Mouse (Mus musculus) megakaryocyte, adult 5-6 weeks (primary cell): ENCODE measurements around the gene Gne. TPM values are rescaled to one million over a fixed set of nuclear protein-coding genes. Genes with fewer than 3 reads are reported as not detected.

Source experiments
- ATAC-seq: 2 replicates; pipeline ENCODE4 v1.8.0; 2016; ENCODE audit warnings: mild to moderate bottlenecking, inconsistent platforms; ENCODE audit not compliant: poor library complexity, severe bottlenecking
- total RNA-seq, 2 experiments: library from RNA; stranded (forward) in 1 of 2; stranded (reverse) in 1 of 2; fragments of 153-499, 151-499 nt in 1 of 2; fragments of 221-1000, 200-1000 nt in 1 of 2; gene quantifications; 2 replicates each; pipeline versions ENCODE4 v1.2.3 to v1.2.4; 2015 to 2017

Gne gene
- total RNA-seq (2015) (12.1 and 15.8 TPM in 2 replicates), total RNA-seq (2017) (7.7 and 10.0 TPM in 2 replicates)

DNA sequence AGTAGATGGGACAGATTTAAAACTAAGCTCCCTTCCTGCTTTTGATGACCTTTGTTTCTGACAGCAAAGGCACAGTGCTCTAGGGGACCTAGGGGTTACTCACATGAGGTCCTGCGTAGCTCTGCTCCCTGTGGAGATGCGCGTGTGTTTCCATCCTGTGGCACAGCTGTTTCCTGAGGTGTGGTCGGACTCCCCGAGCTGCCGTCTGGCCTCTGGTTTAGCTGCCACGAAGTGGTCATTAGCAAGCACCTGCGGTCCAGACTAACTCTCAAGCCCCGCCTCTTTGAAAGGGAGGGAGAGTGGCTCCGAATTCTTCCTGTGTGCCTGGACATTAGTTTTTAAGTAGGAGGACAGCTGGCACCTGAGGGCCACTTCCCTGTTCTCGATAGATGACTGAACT, at the start of gene Gne:
Gene Gne, minus strand, starts transcription at position 233 of the 400 bp plus-strand sequence.
- peak; percentile 63 for ATAC-seq

DNA sequence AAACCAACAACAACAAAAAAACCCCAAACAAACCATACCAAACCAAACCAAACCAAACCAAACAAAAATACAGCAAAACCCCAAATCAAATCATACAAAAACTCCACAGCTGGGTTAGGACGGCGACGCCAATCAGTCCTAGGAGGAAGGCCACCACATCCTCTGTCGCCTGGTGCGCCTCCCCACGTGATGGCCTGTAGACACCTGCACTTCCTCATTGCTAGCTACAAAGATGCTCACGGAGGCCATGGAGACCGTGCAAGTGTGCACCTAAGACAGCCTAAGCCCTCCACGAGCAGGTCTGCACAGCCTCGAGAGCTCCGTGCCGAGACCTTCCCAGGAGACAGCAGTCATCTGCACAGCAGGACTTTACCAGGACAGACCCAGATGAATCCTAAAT, 42.8 kb upstream of the Gne start:
- ATAC-seq: peak; percentile 51; the same call in 1 of the 2 replicates

DNA sequence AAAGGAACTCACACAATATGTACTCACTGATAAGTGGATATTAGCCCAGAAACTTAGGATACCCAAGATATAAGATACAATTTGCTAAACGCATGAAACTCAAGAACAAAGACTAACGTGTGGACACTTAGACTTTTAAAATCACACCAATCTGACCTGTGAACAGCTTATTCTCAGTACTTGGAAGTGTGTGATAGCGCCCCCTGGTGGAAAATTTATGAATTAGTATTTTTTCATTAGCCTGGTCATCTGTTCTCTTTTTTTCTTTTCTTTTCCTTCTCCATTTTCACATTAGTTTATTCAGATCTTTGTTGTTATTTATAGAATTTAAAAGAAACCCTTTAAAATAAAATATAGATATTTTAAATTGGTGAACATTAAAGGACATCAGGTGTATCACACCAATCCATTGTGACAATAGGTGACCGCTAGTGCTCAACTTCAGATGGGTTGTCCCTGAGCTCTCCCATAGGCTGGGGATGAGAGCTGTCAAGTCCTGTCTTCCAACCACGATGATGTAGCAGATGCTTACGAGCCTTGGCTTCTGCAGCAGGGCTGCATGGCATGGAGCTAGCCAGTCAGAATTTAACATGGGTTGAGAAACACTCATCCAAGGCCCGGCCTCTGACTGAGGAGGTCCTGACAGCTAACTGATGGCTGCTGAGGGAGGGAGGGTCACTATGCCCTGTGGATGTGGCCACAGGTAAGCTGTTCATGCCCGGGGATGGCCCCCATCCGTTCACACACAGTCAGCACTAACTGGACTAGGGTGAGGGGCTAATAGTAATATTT, 35.6 kb upstream of the Gne start:
- ATAC-seq: no peak; the same call in 1 of the 2 replicates

DNA sequence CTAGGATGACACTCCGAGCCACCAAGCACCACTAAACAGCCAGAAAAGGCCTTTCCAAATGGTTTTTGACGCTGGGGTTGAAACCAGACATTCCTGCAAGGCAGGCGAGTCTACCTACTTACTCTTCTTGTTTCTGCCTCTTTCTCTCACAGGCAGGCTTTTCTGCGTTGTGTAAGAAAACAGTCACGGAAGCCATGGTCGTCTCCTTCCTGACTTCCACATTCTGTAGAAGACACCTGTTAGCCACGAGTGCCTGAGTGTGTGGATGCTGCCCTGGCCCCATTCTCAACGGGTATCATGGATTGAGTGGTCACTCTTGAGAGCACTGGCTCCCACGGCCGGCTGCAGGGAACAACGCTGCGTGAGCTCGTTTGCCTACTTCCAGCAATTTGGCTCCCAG, 31.1 kb upstream of the Gne start:
- no peak for ATAC-seq

- ATAC-seq: peak; percentile 82
Measured at GRCm38 (mm10) chr4:44113393-44114138, 29.6 kb upstream of the Gne start.

DNA sequence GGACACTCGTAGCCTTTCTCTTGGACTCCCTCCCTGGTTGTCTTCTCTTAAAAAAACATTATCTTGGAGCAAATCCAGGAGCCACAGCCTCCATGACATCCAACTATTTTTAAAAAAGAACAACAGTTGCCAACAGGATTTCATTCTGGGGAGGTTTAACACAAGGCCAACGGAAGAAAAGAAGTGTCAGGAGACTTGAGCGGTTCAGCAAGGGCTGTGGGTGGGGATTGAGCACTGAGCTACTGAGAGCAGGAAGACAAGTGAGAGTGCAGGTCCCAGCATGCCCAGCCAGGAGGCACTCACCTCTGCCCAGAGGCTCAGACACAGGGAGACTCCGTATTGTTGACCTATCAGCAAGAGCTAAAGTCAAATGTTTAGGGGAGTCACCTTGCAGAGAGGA, 28.8 kb upstream of the Gne start:
- no peak for ATAC-seq

GRCm38 (mm10) chr4:44110771-44111170, 26.8 kb upstream of the Gne start:
- ATAC-seq: no peak

DNA sequence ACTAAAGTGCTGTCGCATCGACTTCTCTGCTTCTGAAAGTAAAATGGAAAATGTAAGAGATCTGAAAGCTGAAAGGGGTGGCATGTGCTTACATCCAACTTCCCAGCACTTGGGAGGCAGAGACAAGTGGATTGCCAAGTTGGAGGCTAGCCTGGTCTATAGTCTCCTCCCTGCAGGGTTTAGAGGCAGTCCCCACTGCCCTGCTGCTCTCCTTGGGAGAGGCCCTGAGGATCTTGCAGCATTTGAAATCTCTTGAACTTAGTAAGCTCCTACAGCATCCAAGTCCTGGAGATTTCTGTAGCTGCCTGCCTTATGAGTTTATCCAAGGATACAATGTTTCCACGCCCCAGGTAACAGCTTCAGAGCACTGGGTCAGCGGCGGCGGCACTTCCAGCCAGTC, 24.3 kb upstream of the Gne start:
- ATAC-seq: no peak

- ATAC-seq: no peak
Measured at GRCm38 (mm10) chr4:44107339-44107738, 23.4 kb upstream of the Gne start.

DNA sequence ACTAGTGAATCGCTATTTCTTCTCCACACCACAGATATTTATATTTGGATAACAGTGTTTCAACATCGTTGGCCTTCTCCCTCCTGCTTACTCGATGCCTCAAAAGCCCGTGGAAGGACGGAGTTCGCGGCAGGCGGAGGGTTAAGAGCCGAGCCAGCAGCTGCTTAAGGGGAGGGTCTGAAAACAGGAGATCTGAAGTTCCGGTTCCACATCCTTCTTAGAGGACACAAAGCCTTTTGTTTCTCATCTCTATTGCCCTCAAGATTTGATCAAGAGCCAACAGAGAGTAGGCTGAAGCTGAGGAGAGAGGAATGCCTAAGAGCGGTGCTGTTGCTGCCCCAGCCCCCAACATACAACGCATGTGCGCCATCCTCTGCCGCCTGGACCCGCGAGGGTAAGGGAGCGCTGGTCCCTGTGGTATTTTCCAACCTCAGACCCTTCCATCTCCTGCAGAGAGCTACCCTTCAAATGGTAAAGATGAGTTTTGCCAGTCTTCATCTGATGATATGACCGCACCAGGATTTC, 22.4 kb upstream of the Gne start:
- no peak for ATAC-seq

GRCm38 (mm10) chr4:44104195-44104917, 20.4 kb upstream of the Gne start:
- no peak for ATAC-seq

DNA sequence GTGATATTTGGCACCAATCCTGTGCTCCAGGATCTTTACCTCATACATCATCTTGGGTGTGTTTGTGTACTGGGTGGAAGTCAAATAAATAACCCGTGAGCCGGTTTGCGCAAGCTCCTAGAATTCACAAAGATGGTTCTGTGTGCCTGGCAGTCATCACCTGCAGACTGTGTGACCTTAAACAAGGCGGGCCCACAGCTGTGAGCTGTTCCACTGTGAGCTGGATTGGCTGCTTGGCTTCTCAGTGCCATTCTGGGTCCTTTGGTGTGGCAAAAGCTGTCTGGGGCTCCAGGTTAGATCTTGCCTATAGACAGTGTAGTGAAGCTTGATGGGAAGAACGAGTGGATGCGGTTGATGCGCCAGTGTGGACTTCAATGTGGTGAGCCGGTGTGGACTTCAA, 19.6 kb upstream of the Gne start:
- ATAC-seq: no peak

DNA sequence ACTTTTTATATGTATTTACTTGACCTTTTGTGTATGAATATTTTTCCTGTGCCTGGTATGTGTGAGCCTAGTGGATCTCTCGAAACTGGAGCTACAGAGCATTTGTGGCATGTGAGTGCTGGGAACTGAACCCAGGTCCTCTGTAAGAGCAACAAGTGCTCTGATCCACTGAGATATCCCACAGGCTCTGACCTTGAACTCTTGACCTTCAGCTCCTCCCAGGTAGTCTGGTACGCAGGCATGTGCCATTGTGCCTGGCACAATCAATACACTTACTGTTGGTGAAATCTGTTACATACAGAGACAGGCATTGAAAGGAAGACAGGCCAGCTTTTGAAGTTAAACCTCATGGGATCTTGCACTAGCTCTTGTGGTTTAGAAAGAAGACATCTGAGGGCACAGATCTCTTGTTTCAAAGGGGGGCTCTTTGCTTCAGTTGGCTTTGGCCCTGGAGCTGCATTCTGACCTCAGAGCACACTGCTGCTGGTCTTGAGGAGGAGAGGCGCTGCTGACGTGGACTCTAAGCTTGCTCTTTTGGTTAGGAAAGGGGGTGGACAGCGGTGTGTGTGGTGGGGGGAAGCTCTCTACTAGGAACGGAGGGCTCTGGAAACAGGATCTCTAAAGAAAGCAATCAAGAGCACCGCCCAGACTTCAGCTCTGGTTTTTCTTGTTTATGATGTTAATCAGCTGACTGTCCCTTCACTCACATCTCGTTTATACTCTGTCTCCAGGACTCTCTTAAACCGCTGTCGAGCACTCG, 13.8 kb upstream of the Gne start:
- no peak for ATAC-seq

GRCm38 (mm10) chr4:44094475-44094874, 10.5 kb upstream of the Gne start:
- ATAC-seq: no peak

DNA sequence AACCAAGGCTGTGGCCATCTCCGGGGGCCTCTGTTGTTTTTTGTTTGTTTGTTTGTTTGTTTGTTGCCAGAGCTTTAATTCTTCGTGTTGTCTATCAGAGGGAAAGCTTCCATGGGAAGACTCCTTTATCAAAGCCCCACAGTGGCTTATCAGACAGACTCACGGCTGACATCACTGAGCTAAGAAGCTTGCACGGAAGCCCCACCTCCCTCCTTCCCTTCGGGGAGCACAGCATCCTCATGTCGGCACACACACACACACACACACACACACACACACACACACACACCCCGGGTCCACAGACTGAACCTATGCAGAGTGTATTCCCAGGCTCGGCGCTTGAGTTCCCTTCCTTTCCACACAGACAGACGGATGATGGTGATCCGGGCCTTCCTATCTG, 8.4 kb upstream of the Gne start:
- no peak for ATAC-seq

DNA sequence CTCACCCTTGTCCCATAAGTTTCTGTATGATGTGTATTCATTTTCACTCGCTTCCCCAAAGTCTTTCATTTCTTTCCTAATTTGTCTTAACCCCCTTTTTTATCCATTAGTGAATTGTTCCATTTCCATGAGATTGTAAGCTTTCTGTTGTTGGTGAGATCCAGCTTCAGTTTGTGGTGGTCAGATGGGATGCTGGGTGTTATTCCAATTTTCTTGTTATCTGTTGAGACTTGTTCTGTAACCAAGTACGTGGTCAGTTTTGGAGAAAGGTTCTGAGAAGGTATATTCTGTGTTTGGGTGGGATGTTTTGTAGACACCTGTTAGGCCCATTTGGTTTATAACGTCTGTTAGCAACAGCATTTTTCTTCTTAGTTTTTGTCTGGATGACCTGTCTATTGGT, 1.6 kb upstream of the Gne start:
- ATAC-seq: no peak

DNA sequence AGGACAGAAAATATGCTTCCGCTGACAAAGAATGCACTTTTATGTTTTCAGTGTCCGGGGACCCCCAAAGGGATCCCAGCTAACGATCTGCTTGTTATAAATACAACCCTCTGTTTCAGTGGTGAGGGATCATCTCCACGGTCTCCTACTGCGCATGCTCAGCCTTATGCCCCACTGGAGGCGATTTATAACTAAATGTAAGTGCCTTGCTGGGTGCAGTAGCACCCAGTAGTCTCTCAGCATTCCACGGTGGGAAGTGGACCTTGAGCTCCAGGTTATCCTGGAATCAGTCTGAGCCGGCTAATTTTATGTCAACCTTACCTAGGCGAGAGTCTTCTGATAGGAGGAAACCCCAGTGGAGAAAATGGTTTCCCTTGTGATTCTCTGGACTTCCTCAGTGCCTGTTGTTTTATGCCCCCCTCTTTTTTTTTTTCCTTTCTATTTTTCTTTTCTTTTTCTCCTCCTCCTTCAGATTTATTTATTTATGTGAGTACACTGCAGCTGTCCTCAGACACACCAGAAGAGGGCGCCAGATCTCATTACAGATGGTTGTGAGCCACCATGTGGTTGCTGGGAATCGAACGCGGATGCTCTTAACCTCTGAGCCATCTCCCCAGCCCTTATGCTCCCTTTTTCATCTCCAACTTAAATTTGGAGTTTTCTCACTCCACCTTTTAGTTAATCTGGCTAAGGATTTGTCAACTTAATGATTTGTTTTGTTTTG, 787 bp upstream of the Gne start:
- no peak for ATAC-seq

- no peak for ATAC-seq
Measured at GRCm38 (mm10) chr4:44078358-44078933, 5.5 kb downstream of the Gne start.

- ATAC-seq: no peak
Measured at GRCm38 (mm10) chr4:44074422-44074821, 9.6 kb downstream of the Gne start.

DNA sequence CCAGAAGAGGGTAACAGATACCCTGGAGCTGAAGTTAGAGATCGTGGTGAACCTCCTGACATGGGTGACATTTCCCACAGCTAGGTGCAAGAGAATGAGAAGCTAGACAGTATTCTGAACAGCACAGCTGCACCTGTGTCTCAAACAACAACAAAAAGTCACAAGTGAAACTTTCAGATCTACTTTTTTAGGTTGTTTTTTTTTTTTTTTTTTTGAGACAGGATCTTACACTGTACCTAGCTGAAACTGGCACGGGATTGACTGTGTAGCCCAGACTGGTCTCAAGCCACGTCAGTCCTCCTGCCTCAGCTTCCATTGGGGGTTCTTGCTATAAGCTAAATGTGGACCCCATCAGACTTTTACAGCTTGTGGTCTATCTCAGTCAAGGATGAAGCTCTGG, 10.2 kb downstream of the Gne start:
- ATAC-seq: no peak
